Mouse (Mus musculus): Measurements from ENCODE around the gene Ank3. TPM values are rescaled to one million over a fixed set of nuclear protein-coding genes. Genes with fewer than 3 reads are reported as not detected.

Ank3 gene
- polyA plus RNA-seq, 1 experiment from 2014 or later: 24.5 TPM

DNA sequence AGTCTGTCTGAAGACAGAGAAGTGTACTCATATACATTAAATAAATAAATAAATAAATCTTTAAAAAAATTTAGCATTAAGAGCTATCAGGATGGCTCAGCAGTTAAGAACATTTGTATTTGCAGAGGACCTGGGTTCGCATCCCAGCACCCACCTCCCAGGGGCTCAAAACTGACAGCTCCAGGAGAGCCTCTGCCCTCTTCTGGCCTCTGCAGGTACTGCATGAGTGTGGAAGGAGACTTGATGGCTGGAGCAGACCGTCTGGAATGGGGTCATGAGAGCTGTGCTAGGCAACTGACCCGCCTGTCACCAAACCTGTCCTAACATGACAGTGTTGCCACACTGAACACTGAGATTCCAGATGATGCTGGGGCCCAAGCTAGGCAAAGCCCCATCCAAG, 124.6 kb downstream of the Ank3 start:
- ATAC-seq (no peak), DNase-seq (ENCODE audit: low spot score) (no peak)
- Histone ChIP-seq H3K4me3 (ENCODE audit: low read depth, low read length) (no peak overlapping the region), H3K4me2 (replicated peaks; ENCODE audit: low read depth, low read length) (no peak overlapping the region), H3K27me3 (replicated peaks; ENCODE audit: insufficient read depth, low read length) (no peaks in the 10 kb centered on the region), H3K27ac (ENCODE audit: low read length) (no peak overlapping the region), H3K9me3 (ENCODE audit: low read length) (no peaks in the 10 kb centered on the region), H3K36me3 (ENCODE audit: insufficient read depth, low read length) (no peaks in the 10 kb centered on the region), H3K4me1 (ENCODE audit: insufficient read depth, low read depth, low read length) (no peaks in the 10 kb centered on the region), H3K9ac (replicated peaks; ENCODE audit: low read depth) (no peak overlapping the region)
- no peak for TF ChIP-seq EP300 (IDR thresholded peaks at IDR 0.05)
- TF ChIP-seq CTCF (IDR thresholded peaks at IDR 0.05): peak; percentile 53
- 72% methylated on average over 3 of the region's 3 CpGs for WGBS

GRCm38 (mm10) chr10:69527318-69527717, 128.7 kb downstream of the Ank3 start:
- no peak overlapping the region for H3K4me2 ChIP-seq (replicated peaks; ENCODE audit: low read depth, low read length)
- H3K9me3 ChIP-seq (ENCODE audit: low read length): no peaks in the 10 kb centered on the region
- no peak overlapping the region for H3K9ac ChIP-seq (replicated peaks; ENCODE audit: low read depth)
- no peak overlapping the region for H3K4me3 ChIP-seq (ENCODE audit: low read depth, low read length)
- H3K36me3 ChIP-seq (ENCODE audit: insufficient read depth, low read length): no peaks in the 10 kb centered on the region
- H3K27me3 ChIP-seq (replicated peaks; ENCODE audit: insufficient read depth, low read length): no peaks in the 10 kb centered on the region
- WGBS: 80% methylated on average over 10 of the region's 10 CpGs
- DNase-seq (ENCODE audit: low spot score) (no peak), ATAC-seq (no peak)
- H3K27ac ChIP-seq (ENCODE audit: low read length): no peak overlapping the region
- TF ChIP-seq CTCF (IDR thresholded peaks at IDR 0.05) (no peak), EP300 (IDR thresholded peaks at IDR 0.05) (no peak)
- no peaks in the 10 kb centered on the region for H3K4me1 ChIP-seq (ENCODE audit: insufficient read depth, low read depth, low read length)

GRCm38 (mm10) chr10:69528746-69529145, 130.2 kb downstream of the Ank3 start:
- Histone ChIP-seq H3K27ac (ENCODE audit: low read length) (no peak overlapping the region), H3K4me1 (ENCODE audit: insufficient read depth, low read depth, low read length) (no peaks in the 10 kb centered on the region), H3K9ac (replicated peaks; ENCODE audit: low read depth) (no peak overlapping the region), H3K36me3 (ENCODE audit: insufficient read depth, low read length) (no peaks in the 10 kb centered on the region), H3K4me3 (ENCODE audit: low read depth, low read length) (no peak overlapping the region), H3K9me3 (ENCODE audit: low read length) (no peaks in the 10 kb centered on the region), H3K27me3 (replicated peaks; ENCODE audit: insufficient read depth, low read length) (no peaks in the 10 kb centered on the region), H3K4me2 (replicated peaks; ENCODE audit: low read depth, low read length) (no peak overlapping the region)
- no peak for DNase-seq (ENCODE audit: low spot score)
- no peak for ATAC-seq
- no peak for TF ChIP-seq CTCF (IDR thresholded peaks at IDR 0.05)
- TF ChIP-seq EP300 (IDR thresholded peaks at IDR 0.05): no peak
- WGBS: 65% methylated on average over 4 of the region's 4 CpGs

DNA sequence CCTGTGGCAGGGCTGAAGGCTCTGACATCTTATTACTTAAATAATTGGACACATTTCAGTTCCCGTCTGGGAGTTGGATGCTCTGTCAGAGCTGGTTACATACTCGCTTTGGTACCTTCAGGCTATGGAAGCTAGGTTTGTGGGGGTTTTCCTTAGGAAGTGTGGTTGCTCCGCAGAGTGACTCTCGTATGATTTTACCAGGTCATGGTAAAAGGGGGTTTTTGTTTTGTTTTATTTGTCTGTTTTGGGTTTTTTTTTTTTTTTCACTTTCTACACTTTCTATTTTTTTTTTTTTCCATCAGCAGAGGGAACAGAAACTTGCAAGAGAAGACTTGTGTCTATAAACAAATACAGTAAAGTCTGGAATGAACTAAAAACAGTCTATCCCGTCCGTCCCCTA, 131.8 kb downstream of the Ank3 start:
- ATAC-seq (no peak), DNase-seq (ENCODE audit: low spot score) (no peak)
- no peaks in the 10 kb centered on the region for H3K27me3 ChIP-seq (replicated peaks; ENCODE audit: insufficient read depth, low read length)
- WGBS: 84% methylated on average over 6 of the region's 6 CpGs
- no peaks in the 10 kb centered on the region for H3K36me3 ChIP-seq (ENCODE audit: insufficient read depth, low read length)
- H3K9ac ChIP-seq (replicated peaks; ENCODE audit: low read depth): no peak overlapping the region
- TF ChIP-seq EP300 (IDR thresholded peaks at IDR 0.05) (no peak), CTCF (IDR thresholded peaks at IDR 0.05) (no peak)
- H3K9me3 ChIP-seq (ENCODE audit: low read length): no peaks in the 10 kb centered on the region
- H3K4me1 ChIP-seq (ENCODE audit: insufficient read depth, low read depth, low read length): no peaks in the 10 kb centered on the region
- H3K4me2 ChIP-seq (replicated peaks; ENCODE audit: low read depth, low read length): no peak overlapping the region
- H3K27ac ChIP-seq (ENCODE audit: low read length): no peak overlapping the region
- H3K4me3 ChIP-seq (ENCODE audit: low read depth, low read length): no peak overlapping the region

- no peaks in the 10 kb centered on the region for H3K9me3 ChIP-seq (ENCODE audit: low read length)
- DNase-seq (ENCODE audit: low spot score) (no peak), ATAC-seq (no peak)
- no peaks in the 10 kb centered on the region for H3K4me1 ChIP-seq (ENCODE audit: insufficient read depth, low read depth, low read length)
- no peaks in the 10 kb centered on the region for H3K36me3 ChIP-seq (ENCODE audit: insufficient read depth, low read length)
- TF ChIP-seq CTCF (IDR thresholded peaks at IDR 0.05) (peak; percentile 49), EP300 (IDR thresholded peaks at IDR 0.05) (no peak)
- 77% methylated on average over 5 of the region's 5 CpGs for WGBS
- no peak overlapping the region for H3K9ac ChIP-seq (replicated peaks; ENCODE audit: low read depth)
- H3K27ac ChIP-seq (ENCODE audit: low read length): no peak overlapping the region
- H3K27me3 ChIP-seq (replicated peaks; ENCODE audit: insufficient read depth, low read length): no peaks in the 10 kb centered on the region
- H3K4me2 ChIP-seq (replicated peaks; ENCODE audit: low read depth, low read length): no peak overlapping the region
- H3K4me3 ChIP-seq (ENCODE audit: low read depth, low read length): no peak overlapping the region
Observed at GRCm38 (mm10) chr10:69531569-69531968, 133.0 kb downstream of the Ank3 start.

GRCm38 (mm10) chr10:69532169-69532730, 133.7 kb downstream of the Ank3 start:
- ATAC-seq (no peak), DNase-seq (ENCODE audit: low spot score) (no peak)
- WGBS: 79% methylated on average over 10 of the region's 10 CpGs
- TF ChIP-seq EP300 (IDR thresholded peaks at IDR 0.05): no peak
- TF ChIP-seq CTCF (IDR thresholded peaks at IDR 0.05): no peak
- Histone ChIP-seq H3K4me1 (ENCODE audit: insufficient read depth, low read depth, low read length) (no peaks in the 10 kb centered on the region), H3K9ac (replicated peaks; ENCODE audit: low read depth) (no peak overlapping the region), H3K4me2 (replicated peaks; ENCODE audit: low read depth, low read length) (no peak overlapping the region), H3K27me3 (replicated peaks; ENCODE audit: insufficient read depth, low read length) (no peaks in the 10 kb centered on the region), H3K36me3 (ENCODE audit: insufficient read depth, low read length) (no peaks in the 10 kb centered on the region), H3K9me3 (ENCODE audit: low read length) (no peaks in the 10 kb centered on the region), H3K4me3 (ENCODE audit: low read depth, low read length) (no peak overlapping the region), H3K27ac (ENCODE audit: low read length) (no peak overlapping the region)

Data from lung, postnatal 0 days (tissue).